1 mouse cellular context compared by ENCODE assay signal in the genomic region with DNA sequence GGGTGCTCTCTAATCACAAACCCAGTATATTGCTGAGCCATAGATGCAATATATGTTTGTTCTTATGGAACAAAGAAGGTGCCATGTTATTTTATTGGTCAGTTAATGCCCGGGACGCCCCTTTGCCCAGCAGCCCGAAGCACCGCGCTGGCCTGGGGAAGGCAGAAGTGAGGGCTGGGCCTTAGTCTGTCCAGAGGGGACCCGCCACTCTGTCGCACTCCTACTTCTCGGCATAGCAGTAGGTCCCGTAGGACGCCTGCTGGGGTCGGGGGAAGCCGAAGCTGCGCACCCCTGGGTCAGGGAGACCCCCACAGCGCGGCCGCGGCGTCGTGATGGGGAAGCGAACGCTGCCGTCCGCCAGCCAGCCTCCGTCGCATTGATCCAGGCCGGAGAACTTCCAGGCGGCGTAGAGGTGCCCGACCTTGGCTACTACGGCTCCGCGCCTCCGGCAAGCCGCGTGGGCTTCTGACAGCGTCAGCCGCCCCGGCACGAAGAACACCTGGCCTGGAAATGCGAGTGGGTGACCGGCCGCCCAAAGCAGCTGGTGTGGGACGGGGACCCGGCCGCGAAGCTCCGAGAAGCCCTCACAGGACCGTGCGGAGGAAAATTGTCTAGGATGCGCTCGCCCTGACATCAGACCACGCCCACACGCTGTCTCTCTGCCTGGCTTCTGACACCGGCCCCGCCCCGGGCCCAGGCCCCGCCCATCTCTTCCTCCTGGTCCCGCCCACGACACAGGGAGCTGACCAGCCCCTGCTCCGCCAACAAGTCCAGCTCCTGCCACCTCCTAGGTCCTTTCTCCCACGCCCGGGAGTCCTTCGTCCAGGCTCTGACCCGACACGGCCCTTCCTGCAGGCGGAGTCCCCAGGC.
TF ChIP-seq lines count a peak whose summit lies in the region.

No protein-coding gene starts in this region.

TF ChIP-seq in CH12.LX, 34 proteins besides CTCF, POLR2A, EP300 and RAD21:
- TF ChIP-seq NELFE (IDR thresholded peaks at IDR 0.05; ENCODE audit: low read depth, low read length) (no peak), HCFC1 (IDR thresholded peaks at IDR 0.05; ENCODE audit: low read depth, low read length) (no peak), ETS1 (conservative IDR thresholded peaks at IDR 0.05; ENCODE audit: low read depth, low read length) (no peak), ZC3H11A (IDR thresholded peaks at IDR 0.05; ENCODE audit: low read depth, low read length) (no peak), CHD2 (IDR thresholded peaks at IDR 0.05; ENCODE audit: low read length) (no peak), JUN (IDR thresholded peaks at IDR 0.05; ENCODE audit: insufficient read depth, low read depth, low read length) (no peak), POLR2AphosphoS2 (IDR thresholded peaks at IDR 0.05; ENCODE audit: low read depth, low read length) (no peak), ZKSCAN1 (IDR thresholded peaks at IDR 0.05; ENCODE audit: borderline replicate concordance, low read depth, low read length) (no peak), TBP (conservative IDR thresholded peaks at IDR 0.05; ENCODE audit: low read depth, low read length) (no peak), MEF2A (IDR thresholded peaks at IDR 0.05; ENCODE audit: borderline replicate concordance, low read depth, low read length) (no peak), CHD1 (IDR thresholded peaks at IDR 0.05; ENCODE audit: low read depth, low read length) (no peak), MAZ (IDR thresholded peaks at IDR 0.05; ENCODE audit: low read depth, low read length) (no peak)
TF ChIP-seq in CH12.LX: peak in this region for 0.
